Mouse (Mus musculus): Measurements from ENCODE around the gene Rbpjl.

Gene Rbpjl

GRCm38 (mm10) chr2:164456413-164456812 is 53.5 kb downstream of the Rbpjl start:
- TF ChIP-seq CTCF (conservative IDR thresholded peaks at IDR 0.05; ENCODE audit: low read length) (no peak), POU5F1 (IDR thresholded peaks at IDR 0.05; ENCODE audit: borderline replicate concordance, low read length) (no peak), NANOG (IDR thresholded peaks at IDR 0.05; ENCODE audit: borderline replicate concordance, low read length) (no peak)
- H3K4me3 ChIP-seq (replicated peaks; ENCODE audit: low read length): peak overlapping the region; percentile 68
- H3K4me1 ChIP-seq (replicated peaks; ENCODE audit: low read depth, low read length): peaks cover 72% of the 10 kb centered on the region
- no peaks in the 10 kb centered on the region for H3K9me3 ChIP-seq (ENCODE audit: low read length)
- no peaks in the 10 kb centered on the region for H3K36me3 ChIP-seq (ENCODE audit: insufficient read depth, low read length)
- 0 out of 2 replicates have a peak, but pooled peaks cover 3% of the 10 kb centered on the region for H3K27me3 ChIP-seq (ENCODE audit: insufficient read depth, low read length)

- no peak for TF ChIP-seq NANOG (IDR thresholded peaks at IDR 0.05; ENCODE audit: borderline replicate concordance, low read length)
- TF ChIP-seq POU5F1 (IDR thresholded peaks at IDR 0.05; ENCODE audit: borderline replicate concordance, low read length): no peak
- no peak for TF ChIP-seq CTCF (conservative IDR thresholded peaks at IDR 0.05; ENCODE audit: low read length)
- Histone ChIP-seq H3K4me1 (replicated peaks; ENCODE audit: low read depth, low read length) (peaks cover 72% of the 10 kb centered on the region), H3K4me3 (replicated peaks; ENCODE audit: low read length) (peak within 1 kb of the TSS; percentile 68), H3K9me3 (ENCODE audit: low read length) (no peaks in the 10 kb centered on the region), H3K27me3 (ENCODE audit: insufficient read depth, low read length) (0 out of 2 replicates have a peak, but pooled peaks cover 3% of the 10 kb centered on the region), H3K36me3 (ENCODE audit: insufficient read depth, low read length) (no peaks in the 10 kb centered on the region)
These were observed 53.9 kb downstream of the Rbpjl start, which contains the start of gene Sys1 for GRCm38 (mm10) chr2:164456864-164457300. TSS of gene Sys1 (plus strand) at chr2:164456964.

- Histone ChIP-seq H3K9me3 (ENCODE audit: low read length) (no peaks in the 10 kb centered on the region), H3K36me3 (ENCODE audit: insufficient read depth, low read length) (peaks cover 6% of the 10 kb centered on the region), H3K4me1 (replicated peaks; ENCODE audit: low read depth, low read length) (peaks cover 72% of the 10 kb centered on the region), H3K27me3 (ENCODE audit: insufficient read depth, low read length) (0 out of 2 replicates have a peak, but pooled peaks cover 2% of the 10 kb centered on the region), H3K4me3 (replicated peaks; ENCODE audit: low read length) (no peak overlapping the region)
- TF ChIP-seq CTCF (conservative IDR thresholded peaks at IDR 0.05; ENCODE audit: low read length): no peak
- TF ChIP-seq NANOG (IDR thresholded peaks at IDR 0.05; ENCODE audit: borderline replicate concordance, low read length): no peak
- TF ChIP-seq POU5F1 (IDR thresholded peaks at IDR 0.05; ENCODE audit: borderline replicate concordance, low read length): no peak
These were observed 55.0 kb downstream of the Rbpjl start for GRCm38 (mm10) chr2:164457942-164458341.

- no peak for TF ChIP-seq CTCF (conservative IDR thresholded peaks at IDR 0.05; ENCODE audit: low read length)
- TF ChIP-seq NANOG (IDR thresholded peaks at IDR 0.05; ENCODE audit: borderline replicate concordance, low read length): no peak
- TF ChIP-seq POU5F1 (IDR thresholded peaks at IDR 0.05; ENCODE audit: borderline replicate concordance, low read length): no peak
- Histone ChIP-seq H3K36me3 (ENCODE audit: insufficient read depth, low read length) (peaks cover 12% of the 10 kb centered on the region), H3K9me3 (ENCODE audit: low read length) (no peaks in the 10 kb centered on the region), H3K27me3 (ENCODE audit: insufficient read depth, low read length) (no peaks in the 10 kb centered on the region), H3K4me1 (replicated peaks; ENCODE audit: low read depth, low read length) (peaks cover 68% of the 10 kb centered on the region), H3K4me3 (replicated peaks; ENCODE audit: low read length) (no peak overlapping the region)
These were observed 55.6 kb downstream of the Rbpjl start for GRCm38 (mm10) chr2:164458535-164458934.

GRCm38 (mm10) chr2:164460745-164461551 is 58.0 kb downstream of the Rbpjl start, which contains the start of gene Gm20458:
TSS of gene Gm20458 (plus strand) at chr2:164460967.
- Histone ChIP-seq H3K9me3 (ENCODE audit: low read length) (no peaks in the 10 kb centered on the region), H3K4me1 (replicated peaks; ENCODE audit: low read depth, low read length) (peaks cover 44% of the 10 kb centered on the region), H3K4me3 (replicated peaks; ENCODE audit: low read length) (peak within 1 kb of the TSS; percentile 96), H3K36me3 (ENCODE audit: insufficient read depth, low read length) (peaks cover 35% of the 10 kb centered on the region), H3K27me3 (ENCODE audit: insufficient read depth, low read length) (no peaks in the 10 kb centered on the region)
- peak; percentile 60 for TF ChIP-seq CTCF (conservative IDR thresholded peaks at IDR 0.05; ENCODE audit: low read length)
- no peak for TF ChIP-seq POU5F1 (IDR thresholded peaks at IDR 0.05; ENCODE audit: borderline replicate concordance, low read length)
- TF ChIP-seq NANOG (IDR thresholded peaks at IDR 0.05; ENCODE audit: borderline replicate concordance, low read length): no peak
